8 mouse cellular contexts compared by ENCODE assay signal in the genomic region with DNA sequence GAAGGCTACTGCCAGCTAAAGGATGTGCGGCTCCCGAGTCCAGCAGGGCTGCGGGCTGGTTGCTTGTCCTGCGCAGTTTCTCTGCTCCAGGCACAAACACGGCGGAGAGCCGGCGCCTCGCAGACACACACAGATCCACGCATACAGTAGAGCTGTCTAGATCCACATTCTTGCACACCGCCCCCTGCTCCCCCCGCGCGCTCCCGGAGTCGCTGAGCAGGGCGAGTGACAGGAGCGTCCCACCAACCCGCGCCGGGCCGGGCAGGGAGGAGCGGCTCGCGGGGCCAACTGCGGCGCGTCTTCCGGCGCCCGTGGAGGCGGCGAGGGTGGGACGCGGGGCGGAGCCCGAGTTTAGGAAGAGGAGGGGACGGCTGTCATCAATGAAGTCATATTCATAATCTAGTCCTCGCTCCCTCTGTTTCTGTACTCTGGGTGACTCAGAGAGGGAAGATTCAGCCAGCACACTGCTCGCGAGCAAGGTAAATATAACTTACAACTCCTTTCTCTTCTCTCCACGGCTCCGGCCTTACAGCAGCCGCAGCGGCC. TPM values are rescaled to one million over a fixed set of nuclear protein-coding genes. Genes with fewer than 3 reads are reported as not detected.
DNase-seq lines count a peak whose midpoint lies in the region; ATAC-seq lines count a peak whose summit lies in the region.

A gene (plus strand): TSS at position 296 of the 546 bp plus-strand sequence.

- H3K4me1 ChIP-seq in hindbrain, embryonic 15.5 days (replicated peaks) = peaks cover 24% of the 10 kb centered on the region

- peak; percentile 99 for DNase-seq in T-cell, adult 2 months (ENCODE audit: low spot score)
- peak; percentile 95 for DNase-seq in cerebellum, postnatal 4 days (ENCODE audit: low spot score in 2 of 2)
- peak; percentile 96 for DNase-seq in gastrocnemius, adult 18-20 months (ENCODE audit: low spot score)
- DNase-seq in left cerebral cortex, adult 11 months (ENCODE audit: low spot score) = peak; percentile 95
- peak; percentile 98 for DNase-seq in lung, postnatal 36 days
- peak; percentile 93 for DNase-seq in retina, embryonic 14.5 days (ENCODE audit: low spot score)
- peak; percentile 97 to 98 for DNase-seq in thymus, postnatal 36 days

- H3K27ac ChIP-seq in hindbrain, embryonic 15.5 days (replicated peaks) = peak within 1 kb of the TSS; percentile 95

- peak within 1 kb of the TSS; percentile 82 for H3K4me3 ChIP-seq in hindbrain, embryonic 15.5 days

- peak; percentile 98 for ATAC-seq in hindbrain, embryonic 15.5 days (ENCODE audit: low FRiP score, low read depth)

- no peaks in the 10 kb centered on the region for H3K9me3 ChIP-seq in hindbrain, embryonic 15.5 days

- WGBS in hindbrain, embryonic 15.5 days = 0% methylated on average over 37 of the region's 45 CpGs

- no peaks in the 10 kb centered on the region for H3K36me3 ChIP-seq in hindbrain, embryonic 15.5 days

- H3K4me2 ChIP-seq in hindbrain, embryonic 15.5 days = peak within 1 kb of the TSS; percentile 97

- peak within 1 kb of the TSS; percentile 51 for H3K9ac ChIP-seq in hindbrain, embryonic 15.5 days

- peaks cover 8% of the 10 kb centered on the region; the same call in 1 of the 2 replicates for H3K27me3 ChIP-seq in hindbrain, embryonic 15.5 days

RNA-seq across cellular contexts. Expression of the gene that starts here (rescaled TPM):
- total RNA-seq in gastrocnemius, adult 18-20 months (2021) = 10 to 100 TPM; 56.2 to 71.8 TPM
- polyA plus RNA-seq in hindbrain, embryonic 15.5 days (2015; fragmentation: Nextera tagmentation; extraction: Ambion mirVana) = 109 and 110 TPM in 2 replicates

Comparison
In these comparisons a context has a peak if more than half of its experiments do, and no peak if none do; other contexts are left out.
1. Peak in every context shown above with its lines: DNase-seq, ATAC-seq, H3K4me3 ChIP-seq and H3K27ac ChIP-seq.